Mouse (Mus musculus) midbrain, embryonic 10.5 days (tissue): Measurements from ENCODE around the gene Kif2a. TPM values are rescaled to one million over a fixed set of nuclear protein-coding genes. Genes with fewer than 3 reads are reported as not detected.

Experiments
- polyA plus RNA-seq: library from polyadenylated mRNA; unstranded; fragments of >200 nt; fragmentation: Nextera tagmentation; extraction: Ambion mirVana; gene quantifications from 2 replicates; pipeline ENCODE4 v1.2.1, GENCODE M21; 2016

Kif2a gene
- polyA plus RNA-seq, 1 experiment from 2014 or later = 14.1 TPM

Other genes with a start within 250 kb of the Kif2a start
- gene Ipo11, start 85.2 kb downstream of the Kif2a start, polyA plus RNA-seq = 92.7 and 102 TPM in 2 replicates
- gene Dimt1, start 75.0 kb downstream of the Kif2a start, polyA plus RNA-seq = 45.4 and 45.9 TPM in 2 replicates